Mouse (Mus musculus) heart, adult 11 months (tissue): ENCODE measurements around the gene Gm8453.
"Not testable (repeated sequence)": the region's sequence is repeated elsewhere in the genome, so short reads cannot be mapped to it uniquely, and the experiment has no call there.

Source experiments
- DNase-seq: peaks from one replicate; pipeline ENCODE4 v3.0.0; 2022

Gm8453 gene

DNA sequence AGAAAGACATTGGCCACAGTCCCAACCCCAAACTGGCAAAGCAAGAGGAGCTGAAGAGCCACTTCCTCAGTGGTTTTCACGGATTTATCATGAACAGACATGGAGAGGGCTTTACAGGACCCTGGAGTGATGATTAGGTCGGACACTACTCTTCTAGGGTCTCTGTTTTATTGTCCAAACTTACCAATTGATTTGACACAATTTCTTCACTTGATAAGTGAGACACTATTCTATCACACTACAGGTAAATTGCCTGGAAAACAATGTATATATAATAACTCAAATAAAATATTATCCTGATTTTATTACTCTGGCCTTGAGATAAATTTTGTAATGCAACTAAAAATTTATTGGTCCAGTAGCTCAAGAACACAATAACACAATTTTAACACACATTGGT is at the start of gene Gm8453:
Gene Gm8453 (minus strand): TSS at position 101 of the 400 bp plus-strand sequence.
- DNase-seq, result not testable (repeated sequence)

DNA sequence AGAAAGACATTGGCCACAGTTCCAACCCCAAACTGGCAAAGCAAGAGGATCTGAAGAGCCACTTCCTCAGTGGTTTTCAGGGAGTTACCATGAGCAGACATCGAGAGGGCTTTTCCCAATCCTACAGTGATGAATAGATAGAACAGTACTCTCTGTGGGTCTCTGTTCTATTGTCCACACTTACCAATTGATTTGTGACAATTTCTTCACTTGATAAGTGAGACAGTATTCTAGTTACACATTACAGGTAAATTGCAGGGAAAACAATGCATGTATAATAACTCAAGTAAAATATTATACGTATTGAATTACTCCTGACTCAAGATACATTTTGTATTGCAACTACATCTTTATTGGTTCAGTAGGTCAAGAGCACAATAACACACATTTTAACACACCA is 28.1 kb downstream of the Gm8453 start, which contains the start of gene Gm8653:
Gene Gm8653 (minus strand): TSS at position 101 of the 400 bp plus-strand sequence.
- not testable (repeated sequence) for DNase-seq

DNA sequence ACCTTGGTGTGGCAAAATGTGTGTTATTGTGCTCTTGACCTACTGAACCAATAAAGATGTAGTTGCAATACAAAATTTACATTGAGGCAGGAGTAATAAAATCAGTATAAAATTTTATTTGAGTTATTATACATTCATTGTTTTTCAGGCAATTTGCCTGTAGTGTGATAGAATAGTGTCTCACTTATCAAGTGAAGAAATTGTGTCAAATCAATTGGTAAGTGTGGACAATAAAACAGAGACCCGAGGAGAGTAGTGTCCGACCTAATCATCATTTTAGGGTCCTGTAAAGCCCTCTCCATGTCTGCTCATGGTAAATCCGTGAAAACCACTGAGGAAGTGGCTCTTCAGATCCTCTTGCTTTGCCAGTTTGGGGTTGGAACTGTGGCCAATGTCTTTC is 40.2 kb downstream of the Gm8453 start, which contains the start of gene Vmn1r143:
Gene Vmn1r143 (plus strand): TSS at position 301 of the 400 bp plus-strand sequence.
- DNase-seq, result not testable (repeated sequence)
